Mouse (Mus musculus): ENCODE measurements around the gene Trpc1. TPM values are rescaled to one million over a fixed set of nuclear protein-coding genes. Genes with fewer than 3 reads are reported as not detected.

Gene Trpc1
- total RNA-seq, 2 experiments from 2014 or later = 0.09 to 0.20 TPM

DNA sequence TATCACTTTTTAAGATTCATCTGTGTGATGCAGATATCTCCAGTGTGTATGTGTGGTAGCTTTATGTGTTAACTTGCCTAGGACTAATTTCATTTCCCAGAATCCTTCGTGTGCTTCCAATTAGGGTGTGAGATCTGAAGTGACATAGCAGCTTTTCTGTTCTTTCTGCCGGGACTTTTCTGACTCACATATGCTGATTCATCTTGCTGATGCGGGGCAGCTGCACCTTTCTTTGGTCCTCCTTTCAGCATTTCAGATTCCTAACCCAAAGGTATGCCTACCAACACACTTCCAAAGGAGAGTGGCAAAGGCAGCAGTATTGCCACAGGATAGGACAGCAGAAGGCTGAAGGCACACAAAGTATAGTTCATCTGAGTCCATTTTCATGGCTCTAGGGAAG lies 46.1 kb downstream of the Trpc1 start:
- no peak for ATAC-seq (replicated peaks; ENCODE audit: low FRiP score, low TSS enrichment, poor library complexity, severe bottlenecking)

DNA sequence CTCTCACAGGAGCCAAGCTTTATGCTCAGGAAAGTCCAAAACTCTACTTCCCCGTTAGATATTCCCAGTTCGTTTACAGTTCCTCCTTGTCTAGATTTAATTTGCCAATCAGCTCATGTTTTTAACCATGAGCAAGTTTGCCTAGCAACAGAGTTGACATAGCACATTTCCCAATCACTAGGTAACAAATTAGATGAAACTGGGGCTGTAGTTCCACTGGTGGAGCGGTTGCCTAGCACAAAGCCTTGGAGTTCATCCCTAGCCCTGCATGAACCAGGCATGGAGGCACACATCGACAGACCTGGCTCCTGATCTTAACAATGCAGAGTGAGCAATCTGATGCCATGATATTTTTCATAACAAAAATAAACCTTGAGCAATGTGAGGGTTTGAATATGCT lies 50.9 kb downstream of the Trpc1 start:
- no peak for ATAC-seq (replicated peaks; ENCODE audit: low FRiP score, low TSS enrichment, poor library complexity, severe bottlenecking)

DNA sequence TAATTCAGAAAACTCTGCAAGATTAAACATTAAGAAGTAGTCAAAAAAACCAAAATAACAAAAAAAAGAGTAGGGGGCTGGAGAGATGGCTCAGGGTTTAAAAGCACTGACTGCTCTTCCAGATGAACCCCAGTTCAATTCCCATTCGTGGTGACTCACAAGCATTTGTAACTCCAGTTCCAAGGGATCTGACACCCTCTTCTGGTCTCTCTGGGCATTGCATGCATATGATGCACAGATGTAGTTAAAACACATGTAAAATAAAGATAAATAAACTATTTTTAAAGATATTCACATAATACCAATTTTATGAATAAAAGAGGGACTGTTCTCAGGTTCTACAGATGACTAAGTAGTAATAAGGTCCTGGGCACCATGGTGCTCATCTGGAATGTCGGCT lies 52.4 kb downstream of the Trpc1 start:
- peak; percentile 70; the same call in 1 of the 2 replicates for ATAC-seq (replicated peaks; ENCODE audit: low FRiP score, low TSS enrichment, poor library complexity, severe bottlenecking)

DNA sequence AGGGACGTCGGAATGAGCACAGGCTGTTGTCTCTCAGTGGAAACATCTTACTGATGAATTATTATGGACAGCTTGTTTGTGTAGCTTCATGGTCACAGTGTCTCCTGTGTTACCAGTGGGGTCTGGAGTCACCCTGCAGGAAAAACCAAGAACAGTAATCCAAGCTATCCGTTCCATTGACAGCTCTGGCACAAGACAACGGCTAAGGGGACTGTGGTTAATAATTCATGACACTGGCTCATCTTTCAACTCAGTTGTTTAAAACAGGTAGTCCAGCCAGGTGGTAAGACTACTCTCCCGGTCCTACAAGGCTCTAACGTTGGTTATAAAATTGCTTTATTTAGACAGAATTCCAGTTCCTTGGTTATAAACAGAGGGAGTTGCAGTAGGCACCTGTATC lies 53.6 kb downstream of the Trpc1 start:
- ATAC-seq (replicated peaks; ENCODE audit: low FRiP score, low TSS enrichment, poor library complexity, severe bottlenecking) = no peak

DNA sequence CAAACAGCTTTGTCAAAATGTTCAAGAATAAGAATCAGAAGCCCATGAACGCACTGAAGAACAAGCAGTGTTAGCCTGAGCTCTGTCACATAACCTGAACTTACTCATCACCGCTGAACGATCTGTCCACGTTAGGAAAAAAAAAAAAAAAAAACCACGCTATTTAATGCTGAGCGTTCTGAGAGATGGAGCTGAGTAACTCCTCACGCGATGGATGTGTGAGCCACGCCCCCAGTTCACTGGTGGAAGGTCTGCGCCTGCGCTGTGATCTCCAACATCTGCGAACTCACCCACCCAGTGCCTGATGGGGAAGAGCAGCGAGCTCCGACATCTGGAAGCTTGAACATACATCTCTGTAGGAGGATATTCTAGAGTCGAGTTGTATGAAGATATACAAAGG lies 55.2 kb downstream of the Trpc1 start:
- ATAC-seq (replicated peaks; ENCODE audit: low FRiP score, low TSS enrichment, poor library complexity, severe bottlenecking) = no peak

DNA sequence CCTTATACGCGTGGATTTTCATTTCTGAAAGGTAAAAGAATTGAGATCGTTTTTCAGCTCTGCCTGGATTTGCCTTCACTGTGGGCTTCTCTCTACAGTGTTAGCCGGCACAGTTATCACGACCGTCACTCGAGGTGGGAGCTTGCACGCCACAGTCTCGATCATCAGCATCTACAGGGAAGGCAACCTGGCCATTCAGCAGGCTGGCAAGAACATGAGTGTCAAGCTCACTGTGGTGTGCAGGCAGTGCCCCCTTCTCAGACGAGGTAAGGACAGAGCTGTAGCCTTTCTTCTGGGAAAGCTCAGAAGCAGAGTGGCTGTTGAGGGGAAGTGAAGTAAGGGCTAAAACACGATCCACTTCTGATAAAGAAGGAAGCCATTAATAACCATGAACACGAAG lies 55.6 kb downstream of the Trpc1 start:
- no peak for ATAC-seq (replicated peaks; ENCODE audit: low FRiP score, low TSS enrichment, poor library complexity, severe bottlenecking)

DNA sequence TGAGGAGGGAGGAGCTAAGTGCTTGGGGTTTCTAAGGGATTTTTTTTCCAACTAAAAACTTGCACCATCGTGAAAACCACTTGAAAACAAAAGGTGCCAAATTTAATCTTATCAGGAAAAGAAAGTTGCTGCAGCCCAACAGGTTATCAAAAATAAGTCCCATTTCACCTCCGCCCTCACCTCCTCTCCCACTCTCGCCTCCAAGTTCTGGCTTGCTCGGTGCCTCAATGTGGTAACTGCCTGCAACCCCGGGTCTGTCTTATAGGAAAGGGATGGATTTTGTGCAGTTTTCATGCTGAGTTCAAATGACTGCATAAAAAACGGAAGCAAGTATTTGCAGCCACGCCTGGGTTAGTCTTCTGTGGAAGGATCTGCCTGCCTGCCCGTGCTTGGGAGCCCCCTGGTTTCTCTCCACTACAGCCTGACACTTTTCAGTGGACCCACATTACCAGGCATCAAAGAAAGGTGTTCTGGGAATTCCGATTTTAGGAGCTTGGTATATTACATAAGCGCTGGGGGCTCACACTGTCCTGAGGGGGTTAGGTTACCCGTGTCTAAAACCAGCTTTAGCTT lies 56.6 kb downstream of the Trpc1 start:
- ATAC-seq (replicated peaks; ENCODE audit: low FRiP score, low TSS enrichment, poor library complexity, severe bottlenecking) = no peak

DNA sequence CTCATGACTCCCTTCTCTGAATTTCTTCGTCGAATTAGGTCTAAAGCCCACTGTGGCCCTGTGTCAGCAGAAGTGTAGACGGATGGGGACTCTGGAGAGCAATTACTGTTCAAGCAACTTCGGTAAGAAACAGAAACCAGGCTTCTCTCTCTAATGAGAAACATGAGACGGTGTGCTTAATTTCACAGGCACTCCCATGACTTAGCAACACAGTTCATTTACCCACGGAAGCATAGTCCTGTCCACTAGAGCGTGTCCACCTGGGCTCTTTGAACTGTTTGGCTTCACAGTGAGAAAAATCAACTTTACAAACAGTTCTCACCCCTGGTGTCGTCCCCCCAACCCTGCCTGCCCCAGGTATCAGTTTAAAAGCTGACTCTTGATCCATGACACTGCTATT lies 57.4 kb downstream of the Trpc1 start:
- no peak for ATAC-seq (replicated peaks; ENCODE audit: low FRiP score, low TSS enrichment, poor library complexity, severe bottlenecking)

DNA sequence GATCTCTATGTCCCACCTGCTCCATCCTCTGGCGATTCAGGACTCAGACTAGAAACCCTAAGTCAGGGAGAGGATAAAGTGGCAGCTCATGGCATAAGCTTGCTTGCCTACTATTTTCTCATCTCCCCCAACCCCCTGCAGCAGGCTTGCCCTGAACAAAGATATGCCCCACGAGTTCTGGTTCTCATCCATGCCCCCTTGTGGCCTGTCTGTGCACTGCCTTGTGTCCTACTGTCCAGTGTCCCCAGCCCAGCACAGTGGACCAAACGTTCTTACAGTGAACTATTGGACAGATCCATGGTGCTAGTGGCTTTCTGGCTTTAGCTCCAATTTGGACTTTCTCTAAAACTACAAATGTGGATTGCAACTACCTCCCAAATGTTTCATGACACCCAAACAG lies 62.1 kb downstream of the Trpc1 start:
- ATAC-seq (replicated peaks; ENCODE audit: low FRiP score, low TSS enrichment, poor library complexity, severe bottlenecking) = peak; percentile 87

DNA sequence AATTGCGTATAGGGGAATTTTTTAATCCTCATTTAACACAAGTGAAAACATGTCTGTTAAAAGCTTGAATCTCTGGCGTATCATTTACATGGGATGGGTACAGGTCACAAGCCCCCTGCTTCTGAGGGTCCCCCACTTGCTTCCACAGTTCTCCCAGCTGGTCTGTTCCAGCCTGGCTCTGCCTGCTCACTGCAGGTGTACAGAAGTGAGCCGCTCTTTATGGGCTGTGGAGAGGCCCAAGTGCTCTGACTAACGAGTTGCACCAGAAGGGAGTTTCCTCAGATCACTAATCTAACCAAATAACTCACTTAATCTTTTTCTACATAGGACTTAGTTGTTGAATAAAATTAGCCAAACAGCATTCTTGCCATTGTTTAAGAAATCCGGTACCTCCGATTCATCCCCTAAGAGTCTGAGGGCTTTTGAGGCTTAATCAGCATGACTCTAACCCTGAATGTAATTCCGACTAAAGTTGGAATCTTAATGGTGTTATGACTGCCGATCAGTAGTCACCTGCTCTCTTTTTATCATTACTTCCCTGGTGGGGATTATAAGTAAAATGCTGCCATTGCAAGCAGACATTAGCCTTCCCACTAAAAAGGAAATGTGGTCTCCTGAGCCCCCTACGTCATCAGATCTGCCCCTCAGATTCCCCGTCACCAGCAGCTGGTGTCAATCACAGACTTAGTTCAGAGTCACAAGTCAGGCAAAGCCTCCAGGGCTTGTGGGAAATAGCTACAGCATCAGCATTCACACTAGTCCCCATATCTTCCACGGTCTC lies 64.3 kb downstream of the Trpc1 start:
- no peak for ATAC-seq (replicated peaks; ENCODE audit: low FRiP score, low TSS enrichment, poor library complexity, severe bottlenecking)

DNA sequence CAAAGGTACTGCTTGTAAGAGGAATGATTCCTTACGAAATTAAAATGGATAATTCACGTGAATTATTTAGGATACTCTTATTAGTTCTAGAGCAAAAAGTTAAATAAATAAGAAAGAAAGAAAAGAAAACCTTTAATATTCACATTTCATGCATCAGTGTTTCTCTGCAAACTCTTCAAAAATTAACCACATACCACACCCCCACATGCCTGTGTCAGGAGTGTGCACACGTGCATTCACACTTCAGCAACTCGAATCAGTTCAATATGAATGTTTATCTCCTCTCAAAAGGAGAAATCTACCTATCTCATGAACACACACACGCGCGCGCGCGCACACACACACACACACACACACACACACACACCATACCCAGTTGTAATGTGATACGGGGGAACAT lies 69.5 kb downstream of the Trpc1 start:
- no peak for ATAC-seq (replicated peaks; ENCODE audit: low FRiP score, low TSS enrichment, poor library complexity, severe bottlenecking)

DNA sequence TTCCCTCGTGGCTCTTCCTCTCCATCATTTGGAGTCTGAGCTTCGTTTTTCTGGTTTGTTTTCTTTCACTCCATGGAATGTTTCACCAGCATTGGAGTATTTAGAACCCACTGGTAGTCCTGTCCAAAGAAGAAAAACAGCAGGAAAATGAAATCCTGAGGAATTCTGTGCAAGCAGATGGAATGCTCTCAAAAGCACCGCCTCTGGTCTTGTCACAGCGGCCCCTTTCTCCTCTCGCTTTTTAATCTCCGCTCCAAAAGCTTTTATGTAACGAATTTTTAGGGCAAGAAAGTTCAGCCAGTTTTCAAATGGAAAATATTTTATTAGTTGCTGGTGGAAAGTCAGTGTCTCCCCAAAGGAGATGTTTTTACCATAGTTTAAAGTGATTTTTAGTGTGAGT lies 70.2 kb downstream of the Trpc1 start:
- ATAC-seq (replicated peaks; ENCODE audit: low FRiP score, low TSS enrichment, poor library complexity, severe bottlenecking) = no peak

DNA sequence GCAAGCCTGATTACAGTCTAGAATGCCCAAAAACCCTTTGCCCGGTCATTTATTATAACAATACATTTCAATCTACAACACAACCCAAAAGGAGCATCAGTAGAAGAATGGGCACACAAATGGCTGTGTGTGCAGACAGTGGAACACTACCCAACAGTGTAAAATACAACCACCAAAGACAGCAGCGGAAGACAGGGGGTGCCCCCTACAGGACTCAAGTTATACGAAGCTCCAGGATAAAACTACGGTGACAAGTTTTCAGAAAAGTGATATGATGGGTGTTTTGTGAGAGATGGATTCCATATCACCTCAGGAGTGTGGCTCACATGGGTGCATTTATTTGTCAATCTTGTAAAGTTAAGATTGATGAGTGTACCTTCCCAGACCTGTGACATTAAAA lies 74.2 kb downstream of the Trpc1 start:
- ATAC-seq (replicated peaks; ENCODE audit: low FRiP score, low TSS enrichment, poor library complexity, severe bottlenecking) = no peak

DNA sequence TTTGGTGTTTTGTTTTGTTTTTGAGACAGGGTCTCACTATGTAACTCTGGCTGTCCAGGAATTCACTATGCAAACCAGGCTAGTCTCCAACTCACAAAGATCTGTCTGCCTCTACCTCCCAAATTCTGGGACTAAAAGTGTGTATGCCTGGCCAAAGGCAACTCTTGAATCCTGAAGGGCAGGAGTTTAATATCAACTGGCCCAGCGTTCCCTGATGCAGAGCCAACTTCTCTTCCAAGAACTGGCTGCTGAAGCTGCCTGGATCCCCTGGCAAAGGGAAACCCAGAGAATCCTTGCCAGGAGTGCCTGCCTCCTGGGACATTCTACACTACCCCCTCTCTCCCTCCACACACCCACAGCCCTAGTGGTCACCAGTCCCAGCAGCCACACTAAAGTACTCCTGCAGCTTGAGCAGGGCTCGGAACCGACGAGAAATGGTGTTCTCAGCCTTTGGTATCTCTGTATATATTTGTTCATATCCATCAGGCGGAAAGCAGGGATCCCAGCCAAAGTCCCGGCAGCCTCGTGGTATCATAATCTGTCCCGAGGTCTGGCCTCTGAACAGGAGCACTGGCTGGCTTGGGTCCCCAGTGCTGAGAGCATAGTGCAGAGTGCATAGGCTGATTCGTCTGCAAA lies 75.0 kb downstream of the Trpc1 start:
- ATAC-seq (replicated peaks; ENCODE audit: low FRiP score, low TSS enrichment, poor library complexity, severe bottlenecking) = no peak

DNA sequence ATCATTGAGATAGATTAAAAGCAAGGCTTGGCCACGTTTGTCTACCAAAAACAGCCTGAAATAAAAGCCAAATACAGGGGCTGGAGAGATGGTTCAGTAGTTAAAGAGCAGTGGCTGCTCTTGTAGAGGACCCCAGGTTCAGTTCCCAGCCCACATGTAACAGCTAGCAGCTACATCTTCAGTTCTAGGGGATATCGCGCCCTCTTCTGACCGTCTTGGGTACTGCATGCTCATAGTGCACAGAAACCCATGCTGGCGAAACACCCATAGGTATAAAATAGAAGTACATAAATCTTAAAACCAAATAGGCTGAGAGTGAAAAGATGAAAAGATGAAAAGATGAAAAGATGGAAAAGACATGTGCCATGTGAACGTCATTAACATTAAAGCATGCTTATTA lies 77.4 kb downstream of the Trpc1 start:
- ATAC-seq (replicated peaks; ENCODE audit: low FRiP score, low TSS enrichment, poor library complexity, severe bottlenecking) = peak; percentile 68; the same call in 1 of the 2 replicates

DNA sequence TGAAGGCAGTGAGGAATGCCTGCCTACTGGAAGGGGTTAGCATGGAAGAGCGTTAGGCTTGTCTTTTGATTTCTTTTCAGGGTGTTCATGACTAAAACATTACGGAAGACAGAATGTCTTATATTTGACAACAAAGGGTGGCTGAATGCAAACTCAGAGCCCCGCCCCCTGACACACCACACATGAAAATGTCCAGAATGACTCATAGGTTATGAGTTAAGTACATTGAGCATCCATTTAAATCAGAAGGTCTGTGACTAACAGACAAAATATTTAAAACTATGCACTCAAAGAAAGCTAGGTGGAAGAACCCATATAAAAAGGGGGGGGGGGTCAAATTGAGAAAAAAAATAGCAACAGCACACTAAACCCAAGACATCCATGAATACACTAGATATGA lies 77.8 kb downstream of the Trpc1 start:
- ATAC-seq (replicated peaks; ENCODE audit: low FRiP score, low TSS enrichment, poor library complexity, severe bottlenecking) = no peak

DNA sequence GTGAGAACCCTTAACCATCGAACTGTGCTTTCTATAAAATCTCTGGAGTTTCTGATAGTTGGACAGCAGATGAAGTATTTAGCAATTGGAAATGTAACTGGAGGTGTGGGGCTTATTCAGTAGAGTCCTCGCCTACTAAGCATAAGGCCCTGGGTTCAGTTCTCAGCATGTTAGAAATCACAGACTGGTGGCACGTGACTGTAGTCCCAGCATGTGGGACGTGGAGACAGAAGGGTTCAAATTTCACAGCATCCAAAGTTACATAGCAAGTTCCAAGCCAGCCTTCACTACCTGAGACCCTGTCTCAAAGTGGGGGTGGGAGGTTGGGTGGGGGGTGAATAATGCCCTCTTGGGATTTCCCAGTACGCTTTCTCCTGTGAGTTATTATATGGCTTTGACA lies 81.9 kb downstream of the Trpc1 start:
- ATAC-seq (replicated peaks; ENCODE audit: low FRiP score, low TSS enrichment, poor library complexity, severe bottlenecking) = no peak

DNA sequence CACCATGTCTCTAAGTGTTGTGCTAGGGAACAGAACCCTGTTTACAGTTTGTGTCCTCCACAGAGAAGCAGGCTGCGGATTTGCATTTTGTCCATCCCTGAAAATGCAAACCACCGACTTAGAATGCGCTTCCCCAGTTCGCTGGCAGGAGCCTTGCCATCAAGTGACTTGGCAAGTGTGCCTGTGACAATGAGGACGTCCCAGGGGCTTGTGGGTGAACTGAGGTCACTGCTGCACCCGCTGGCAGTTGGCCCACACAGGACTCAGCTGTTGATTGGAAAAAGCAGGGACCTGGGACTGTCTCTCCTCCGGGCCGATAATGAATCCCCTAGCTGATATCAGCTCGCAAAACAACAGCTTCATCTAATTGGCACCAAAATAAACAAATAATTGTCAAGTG lies 82.3 kb downstream of the Trpc1 start:
- ATAC-seq (replicated peaks; ENCODE audit: low FRiP score, low TSS enrichment, poor library complexity, severe bottlenecking) = no peak

DNA sequence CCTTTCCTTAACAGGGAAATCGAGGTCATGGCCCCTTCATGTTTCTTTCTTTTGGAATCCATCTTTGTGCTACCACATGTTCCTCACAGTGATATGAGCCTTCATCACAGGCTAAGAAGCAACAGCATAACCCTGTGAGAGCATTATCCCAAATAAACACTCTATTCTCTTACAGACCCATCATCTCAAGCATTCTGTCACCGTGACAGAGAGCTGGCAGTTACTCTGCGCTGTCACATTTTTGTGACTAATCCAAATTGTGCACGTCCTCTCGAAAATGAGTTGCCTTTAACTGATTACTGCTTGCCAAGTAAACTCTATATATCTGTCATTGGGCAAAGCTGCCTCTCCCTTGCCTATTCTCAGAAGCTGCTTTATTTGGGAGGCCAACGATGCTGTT lies 84.3 kb downstream of the Trpc1 start:
- ATAC-seq (replicated peaks; ENCODE audit: low FRiP score, low TSS enrichment, poor library complexity, severe bottlenecking) = no peak

DNA sequence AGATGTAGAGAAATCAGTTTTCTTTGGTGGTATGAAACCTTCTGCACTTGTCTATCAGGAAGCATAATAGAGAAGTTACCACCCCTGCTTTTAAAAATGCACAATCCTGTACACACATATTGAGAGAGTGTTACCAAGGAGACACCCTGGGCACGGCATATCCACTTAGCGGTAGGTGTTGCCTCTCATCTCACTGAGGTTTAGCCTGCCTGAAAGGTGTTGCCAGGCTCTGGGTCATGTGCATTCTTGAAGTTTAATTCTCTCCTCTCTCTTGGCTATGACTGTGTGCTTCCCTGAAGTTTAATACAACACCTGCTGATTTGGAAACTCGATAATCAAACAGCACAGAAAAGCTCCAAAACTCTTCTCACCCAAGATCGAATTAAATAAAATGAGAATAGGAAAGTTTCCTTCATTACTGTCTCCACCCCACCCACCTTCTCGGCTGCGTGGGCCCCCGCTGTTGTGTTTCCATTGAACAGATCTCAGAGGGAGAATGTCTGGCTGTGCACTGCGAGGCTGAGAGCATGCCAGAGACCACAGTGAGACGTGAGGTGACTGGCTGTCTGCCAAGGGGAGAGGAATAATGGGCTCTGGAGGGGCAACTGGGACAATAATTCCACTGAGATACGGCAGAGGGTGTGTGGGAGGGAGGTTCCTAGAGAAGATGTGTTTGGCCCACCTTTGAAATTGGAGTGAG lies 85.7 kb downstream of the Trpc1 start:
- no peak for ATAC-seq (replicated peaks; ENCODE audit: low FRiP score, low TSS enrichment, poor library complexity, severe bottlenecking)
